Mouse (Mus musculus) liver, embryonic 16.5 days (tissue): ENCODE measurements around the gene Tmprss3. TPM values are rescaled to one million over a fixed set of nuclear protein-coding genes. Genes with fewer than 3 reads are reported as not detected.

Experiments
- ATAC-seq: fragments of 200-750 bp; cut with Nextera tagmentation; 2 replicates; pipeline ENCODE4 v1.8.0; 2017; ENCODE audit warnings: low read depth, mild to moderate bottlenecking, moderate number of reproducible peaks, moderate library complexity
- H3K27ac ChIP-seq: fragments of 300-500 bp; sonication (generic); 2 replicates; pipeline ENCODE4 v1.5.1; 2014; ENCODE audit warnings: mild to moderate bottlenecking, low read length
- H3K27me3 ChIP-seq: fragments of 300-500 bp; sonication (generic); 2 replicates; pipeline ENCODE4 v1.6.1; 2014; ENCODE audit warnings: low read depth, low read length, mixed read lengths; ENCODE audit not compliant: control insufficient read depth, insufficient read depth
- H3K36me3 ChIP-seq: fragments of 300-500 bp; sonication (generic); 2 replicates; pipeline ENCODE4 v1.6.1; 2014; ENCODE audit warnings: mild to moderate bottlenecking; ENCODE audit not compliant: control insufficient read depth, insufficient read depth
- H3K4me1 ChIP-seq: fragments of 300-500 bp; sonication (generic); 2 replicates; pipeline ENCODE4 v1.6.1; 2014; ENCODE audit warnings: low read depth, low read length, mixed read lengths; ENCODE audit not compliant: control insufficient read depth
- H3K4me2 ChIP-seq: fragments of 300-500 bp; sonication (generic); 2 replicates; pipeline ENCODE4 v1.6.1; 2014; ENCODE audit warnings: low read depth, low read length, mixed read lengths
- H3K4me3 ChIP-seq: fragments of 300-500 bp; sonication (generic); 2 replicates; pipeline ENCODE4 v1.5.1; 2014; ENCODE audit warnings: low read depth, mild to moderate bottlenecking, low read length
- H3K9ac ChIP-seq: fragments of 300-500 bp; sonication (generic); 2 replicates; pipeline ENCODE4 v1.6.1; 2014; ENCODE audit warnings: low read depth, low read length
- H3K9me3 ChIP-seq: fragments of 300-500 bp; sonication (generic); replicated peaks from 2 replicates; pipeline ENCODE4 v1.6.1; 2016; ENCODE audit warnings: low read length; ENCODE audit not compliant: control insufficient read depth
- WGBS: fragments of 180-500 bp; shearing (Covaris S2); extraction: QIAGEN DNeasy Blood & Tissue Kit; methylation state at CpG from one replicate; pipeline ENCODE4 v1.1.7; 2014; ENCODE audit not compliant: insufficient replicate concordance; 5-methylcytosine and 5-hydroxymethylcytosine counted together
- polyA plus RNA-seq: library from polyadenylated mRNA; unstranded; fragments of >200 nt; fragmentation: Nextera tagmentation; extraction: Ambion mirVana; gene quantifications from 2 replicates; pipeline ENCODE4 v1.2.1, GENCODE M21; 2015

Tmprss3 gene
- polyA plus RNA-seq, 1 experiment from 2014 or later, result 0.47 TPM

GRCm38 (mm10) chr17:31157921-31158320 lies 40.9 kb downstream of the Tmprss3 start:
- H3K4me1 ChIP-seq, result no peaks in the 10 kb centered on the region; the same call in 1 of the 2 replicates
- 79% methylated on average over 6 of the region's 6 CpGs for WGBS
- no peak overlapping the region for H3K27ac ChIP-seq
- no peak overlapping the region for H3K9ac ChIP-seq
- no peaks in the 10 kb centered on the region for H3K36me3 ChIP-seq
- H3K4me2 ChIP-seq, result no peak overlapping the region
- no peaks in the 10 kb centered on the region for H3K27me3 ChIP-seq
- H3K9me3 ChIP-seq, result no peaks in the 10 kb centered on the region
- no peak for ATAC-seq
- no peak overlapping the region for H3K4me3 ChIP-seq

- 6% methylated on average over 8 of the region's 8 CpGs for WGBS
- H3K4me1 ChIP-seq, result no peaks in the 10 kb centered on the region; the same call in 1 of the 2 replicates
- no peak for ATAC-seq
Measured at GRCm38 (mm10) chr17:31153785-31154184, 45.0 kb downstream of the Tmprss3 start.

GRCm38 (mm10) chr17:31152966-31153499 lies 45.7 kb downstream of the Tmprss3 start:
- H3K36me3 ChIP-seq, result no peaks in the 10 kb centered on the region
- no peaks in the 10 kb centered on the region for H3K27me3 ChIP-seq
- ATAC-seq, result peak; percentile 44
- no peak overlapping the region for H3K4me3 ChIP-seq
- H3K4me2 ChIP-seq, result peak overlapping the region; percentile 26
- H3K9me3 ChIP-seq, result no peaks in the 10 kb centered on the region
- H3K9ac ChIP-seq, result no peak overlapping the region
- 0 out of 2 replicates have a peak overlapping the region, but pooled peaks have one; percentile 47 for H3K27ac ChIP-seq
- no peaks in the 10 kb centered on the region; the same call in 1 of the 2 replicates for H3K4me1 ChIP-seq
- WGBS, result 38% methylated on average over 9 of the region's 9 CpGs

More at GRCm38 (mm10) chr17:31153785-31154184, 45.0 kb downstream of the Tmprss3 start:
- no peaks in the 10 kb centered on the region for H3K27me3 ChIP-seq
- no peaks in the 10 kb centered on the region for H3K9me3 ChIP-seq
- H3K36me3 ChIP-seq, result no peaks in the 10 kb centered on the region
- H3K4me3 ChIP-seq, result no peak overlapping the region
- H3K9ac ChIP-seq, result no peak overlapping the region
- no peak overlapping the region for H3K4me2 ChIP-seq
- H3K27ac ChIP-seq, result no peak overlapping the region

DNA sequence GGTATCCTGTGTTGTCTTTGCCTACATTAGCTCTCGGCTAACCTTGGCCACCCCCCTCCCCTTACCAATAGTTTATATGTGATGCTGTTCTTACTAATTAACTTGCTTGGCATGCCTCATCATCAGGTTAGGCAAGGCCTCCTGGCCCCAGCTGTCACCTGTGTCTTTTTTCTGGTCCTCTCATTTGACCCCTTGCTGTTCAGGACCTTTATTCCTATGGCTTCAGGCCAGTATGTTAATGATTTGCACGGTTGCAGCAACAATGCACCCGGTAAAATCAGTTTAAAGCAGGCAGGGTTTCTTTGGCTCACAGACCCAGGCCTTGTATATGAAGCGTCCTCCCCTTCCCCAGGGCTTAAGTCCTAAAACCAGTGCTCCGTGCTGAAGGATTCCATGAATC lies 46.3 kb downstream of the Tmprss3 start:
- Histone ChIP-seq H3K4me3 (no peak overlapping the region), H3K36me3 (no peaks in the 10 kb centered on the region), H3K9ac (no peak overlapping the region), H3K9me3 (no peaks in the 10 kb centered on the region), H3K27ac (peak overlapping the region; percentile 47; the same call in 1 of the 2 replicates), H3K4me2 (peak overlapping the region; percentile 26), H3K27me3 (no peaks in the 10 kb centered on the region), H3K4me1 (no peaks in the 10 kb centered on the region; the same call in 1 of the 2 replicates)
- 48% methylated on average over 5 of the region's 5 CpGs for WGBS
- ATAC-seq, result peak; percentile 91

GRCm38 (mm10) chr17:31145998-31146397 lies 52.8 kb downstream of the Tmprss3 start:
- H3K9ac ChIP-seq, result no peak overlapping the region
- no peaks in the 10 kb centered on the region for H3K9me3 ChIP-seq
- no peaks in the 10 kb centered on the region for H3K4me1 ChIP-seq
- ATAC-seq, result no peak
- H3K4me3 ChIP-seq, result no peak overlapping the region
- H3K4me2 ChIP-seq, result no peak overlapping the region
- 36% methylated on average over 9 of the region's 9 CpGs for WGBS
- H3K27ac ChIP-seq, result no peak overlapping the region
- no peaks in the 10 kb centered on the region for H3K36me3 ChIP-seq
- no peaks in the 10 kb centered on the region for H3K27me3 ChIP-seq

DNA sequence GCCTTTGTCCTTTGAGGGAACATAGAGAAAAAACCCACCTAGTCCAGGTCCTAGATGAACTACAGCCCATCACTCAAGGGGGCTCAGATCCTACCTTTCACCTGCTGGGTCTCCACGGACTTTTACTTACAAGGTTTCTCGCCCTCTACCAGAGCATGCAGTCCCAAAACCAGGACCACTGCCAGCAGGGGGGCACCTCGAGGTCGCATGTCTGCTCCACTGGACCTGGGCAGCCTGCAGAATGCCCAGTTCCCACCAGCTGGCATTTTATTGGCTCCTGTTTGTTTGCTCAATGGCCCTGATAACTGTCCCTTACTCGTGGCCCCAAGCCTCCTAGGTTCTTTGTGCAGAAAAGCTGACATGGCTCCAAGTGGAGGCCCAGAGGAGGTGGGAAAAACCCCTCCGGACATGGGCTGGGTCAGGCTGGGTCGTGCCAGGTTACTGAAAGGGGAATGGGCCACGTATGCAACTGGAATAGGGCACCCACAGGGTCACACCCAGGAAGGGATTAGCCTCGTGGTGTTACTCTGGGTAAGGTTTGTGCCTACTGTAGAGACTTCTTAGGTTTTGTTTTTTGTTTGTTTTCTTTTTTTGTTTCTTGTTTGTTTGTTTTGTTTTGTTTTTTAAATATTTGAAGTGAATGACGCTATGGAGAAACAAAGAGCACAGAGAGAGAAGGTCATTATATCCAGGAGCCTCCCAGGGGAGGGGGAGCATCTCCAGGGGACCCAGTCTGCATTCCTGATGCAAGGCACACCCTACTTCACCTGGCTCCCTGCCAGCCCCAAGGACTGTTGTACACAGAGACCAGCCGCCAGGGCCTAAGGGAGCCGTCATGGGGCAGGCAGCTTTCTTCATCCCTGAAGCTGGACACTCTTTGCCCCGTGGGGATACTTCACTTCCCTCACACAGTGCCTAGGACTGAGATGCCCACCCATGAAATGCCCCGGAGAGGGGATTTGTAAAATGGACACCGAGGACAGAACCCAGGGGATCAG lies 54.4 kb downstream of the Tmprss3 start, which contains the start of gene Tff2:
Tff2 (minus strand) TSS at position 243 of the 998 bp plus-strand sequence.
- WGBS, result 52% methylated on average over 15 of the region's 15 CpGs
- Histone ChIP-seq H3K4me1 (no peaks in the 10 kb centered on the region), H3K9ac (no peak within 1 kb of the TSS), H3K9me3 (no peaks in the 10 kb centered on the region), H3K4me2 (no peak within 1 kb of the TSS), H3K27me3 (no peaks in the 10 kb centered on the region), H3K36me3 (no peaks in the 10 kb centered on the region), H3K4me3 (no peak within 1 kb of the TSS), H3K27ac (no peak within 1 kb of the TSS)
- ATAC-seq, result no peak

GRCm38 (mm10) chr17:31142116-31142515 lies 56.7 kb downstream of the Tmprss3 start:
- Histone ChIP-seq H3K27ac (no peak overlapping the region), H3K9ac (no peak overlapping the region), H3K4me1 (no peaks in the 10 kb centered on the region), H3K4me3 (no peak overlapping the region), H3K36me3 (no peaks in the 10 kb centered on the region), H3K4me2 (no peak overlapping the region), H3K27me3 (no peaks in the 10 kb centered on the region), H3K9me3 (no peaks in the 10 kb centered on the region)
- ATAC-seq, result no peak
- WGBS, result 63% methylated on average over 7 of the region's 7 CpGs

DNA sequence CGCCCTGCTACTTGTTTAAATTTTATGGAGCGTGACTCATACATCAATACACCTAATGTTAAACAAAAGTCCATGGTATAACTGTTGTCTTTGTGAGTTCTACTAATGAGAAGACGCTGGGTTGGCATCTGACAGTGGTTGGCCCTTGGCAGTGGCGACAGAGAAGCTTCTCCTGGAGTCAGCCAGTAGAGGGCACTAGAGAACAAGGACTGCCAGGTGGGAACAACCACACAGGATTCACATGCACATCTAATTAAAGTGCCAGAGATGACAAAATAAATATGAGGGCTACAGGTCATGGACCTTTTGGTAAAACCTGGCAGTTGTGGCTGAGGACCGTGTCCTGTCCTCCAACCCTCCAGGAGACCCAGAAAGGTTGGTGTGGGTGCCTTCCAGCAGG lies 60.4 kb downstream of the Tmprss3 start:
- no peak overlapping the region for H3K9ac ChIP-seq
- 14% methylated on average over 5 of the region's 5 CpGs for WGBS
- no peaks in the 10 kb centered on the region for H3K36me3 ChIP-seq
- no peaks in the 10 kb centered on the region for H3K4me1 ChIP-seq
- no peaks in the 10 kb centered on the region for H3K27me3 ChIP-seq
- H3K27ac ChIP-seq, result no peak overlapping the region
- H3K9me3 ChIP-seq, result no peaks in the 10 kb centered on the region
- ATAC-seq, result no peak
- H3K4me3 ChIP-seq, result no peak overlapping the region
- no peak overlapping the region for H3K4me2 ChIP-seq

DNA sequence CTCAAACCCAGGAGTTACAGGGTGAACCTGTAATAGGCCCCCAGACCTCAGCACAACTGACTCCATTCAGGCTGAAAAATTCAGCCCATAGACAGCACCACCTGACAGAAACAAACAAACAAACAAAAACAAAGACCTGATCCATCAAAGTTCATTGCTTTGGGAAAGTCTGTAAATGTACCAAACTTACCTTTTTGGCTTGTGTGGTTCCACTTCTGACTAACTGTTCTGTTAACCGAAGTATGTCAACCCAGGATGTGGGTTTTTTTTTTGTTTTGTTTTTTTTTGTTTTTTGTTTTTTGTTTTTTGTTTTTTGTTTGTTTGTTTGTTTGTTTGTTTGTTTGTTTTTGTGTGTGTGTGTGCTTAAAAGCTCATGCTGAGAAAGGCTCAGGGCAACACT lies 62.0 kb downstream of the Tmprss3 start:
- H3K4me1 ChIP-seq, result no peaks in the 10 kb centered on the region
- WGBS, result 47% methylated on average over 1 of the region's 1 CpGs
- no peak for ATAC-seq

More for the DNA sequence above, 62.0 kb downstream of the Tmprss3 start:
- Histone ChIP-seq H3K4me2 (no peak overlapping the region), H3K9me3 (no peaks in the 10 kb centered on the region), H3K9ac (no peak overlapping the region), H3K27ac (no peak overlapping the region), H3K27me3 (no peaks in the 10 kb centered on the region), H3K36me3 (no peaks in the 10 kb centered on the region), H3K4me3 (no peak overlapping the region)
